Mouse (Mus musculus): ENCODE measurements around the gene Znhit2.

DNA sequence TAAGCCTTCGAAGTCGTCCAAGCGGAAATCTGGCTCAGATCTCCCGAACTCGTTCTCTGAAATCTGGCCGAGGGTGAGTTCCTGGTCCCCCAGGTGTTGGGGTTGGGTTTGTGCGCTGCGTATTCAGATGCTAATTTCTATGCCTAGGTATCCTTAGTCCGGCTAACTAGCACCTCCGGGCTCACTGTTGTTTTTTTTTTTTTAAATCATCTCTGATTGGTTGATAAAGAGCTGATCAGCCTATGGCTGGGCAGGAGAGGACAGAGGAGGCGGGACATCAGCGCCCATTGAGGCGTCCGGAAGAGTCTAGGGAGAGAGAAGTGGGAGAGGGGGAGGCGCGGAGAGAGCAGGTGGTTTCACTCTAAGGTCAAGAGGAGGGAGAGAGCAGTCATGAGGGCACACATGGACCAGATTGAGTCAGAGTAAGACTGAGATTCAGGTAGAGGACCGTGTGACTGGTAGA, 24.5 kb downstream of the Znhit2 start:
- no peak for TF ChIP-seq EP300 (IDR thresholded peaks at IDR 0.05; ENCODE audit: insufficient read depth, low read depth, low read length)
- TF ChIP-seq CTCF (IDR thresholded peaks at IDR 0.05) = no peak
- TF ChIP-seq POLR2A (IDR thresholded peaks at IDR 0.05; ENCODE audit: insufficient read depth, low read depth, low read length) = no peak

Data from heart, adult 2 months (tissue).